Mouse (Mus musculus): Measurements from ENCODE around the gene Smim1.

The Smim1 gene

DNA sequence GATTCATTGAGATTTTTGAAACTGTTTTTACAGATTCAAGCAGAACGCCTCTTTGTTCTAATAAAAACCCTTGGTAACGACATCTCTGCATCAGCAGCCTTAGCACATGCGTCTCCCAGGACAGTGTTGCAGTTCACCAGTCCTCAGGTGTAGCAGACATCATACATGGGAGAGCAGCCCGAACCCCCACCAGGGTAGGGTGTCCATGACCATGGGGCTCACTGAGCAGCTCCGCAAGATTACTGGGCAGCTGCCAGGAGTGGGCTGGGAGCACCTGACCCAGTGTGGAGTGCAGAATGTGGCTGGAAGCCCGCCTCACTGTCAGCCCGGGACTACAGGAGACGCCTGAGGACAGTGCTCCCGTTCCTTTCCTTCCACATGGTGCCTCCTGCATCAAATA, 4.6 kb downstream of the Smim1 start:
- no peak for DNase-seq (ENCODE audit: low spot score in 2 of 2)

DNA sequence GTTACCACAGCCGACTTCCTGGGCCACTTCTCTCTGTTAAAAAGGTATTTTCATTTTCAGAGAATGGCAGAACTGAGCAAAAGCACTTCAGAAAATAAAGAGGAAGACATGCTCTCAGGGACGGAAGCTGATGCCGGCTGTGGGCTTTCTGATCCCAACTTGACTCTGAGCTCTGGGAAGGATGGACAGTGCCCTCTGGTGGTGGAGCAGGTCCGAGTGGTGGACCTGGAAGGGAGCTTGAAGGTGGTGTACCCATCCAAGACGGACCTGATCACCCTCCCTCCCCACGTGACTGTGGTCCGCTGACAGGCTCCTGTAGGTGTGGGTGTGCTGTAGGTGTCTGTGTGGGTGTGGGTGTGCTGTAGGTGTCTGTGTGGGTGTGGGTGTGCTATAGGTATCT, 6.5 kb downstream of the Smim1 start:
- peak in 1 of 2 experiments; percentile 38 for DNase-seq (ENCODE audit: low spot score in 2 of 2)

DNA sequence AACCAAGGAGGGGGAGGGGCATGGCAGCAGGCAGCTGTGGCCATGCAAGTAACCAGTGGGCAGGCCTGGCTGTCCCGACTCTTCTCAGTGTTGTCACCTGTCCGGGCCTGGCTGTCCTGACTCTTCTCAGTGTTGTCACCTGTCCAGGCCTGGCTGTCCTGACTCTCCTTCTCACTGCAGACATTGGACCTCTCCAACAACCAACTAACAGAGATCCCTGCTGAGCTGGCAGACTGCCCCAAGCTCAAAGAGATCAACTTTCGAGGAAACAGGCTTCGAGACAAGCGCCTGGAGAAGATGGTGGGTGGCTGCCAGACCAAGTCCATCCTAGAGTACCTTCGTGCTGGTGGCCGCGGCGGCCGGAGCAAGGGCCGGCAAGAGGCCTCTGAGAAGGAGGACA, 10.6 kb downstream of the Smim1 start:
- no peak for DNase-seq (ENCODE audit: low spot score in 2 of 2)

DNA sequence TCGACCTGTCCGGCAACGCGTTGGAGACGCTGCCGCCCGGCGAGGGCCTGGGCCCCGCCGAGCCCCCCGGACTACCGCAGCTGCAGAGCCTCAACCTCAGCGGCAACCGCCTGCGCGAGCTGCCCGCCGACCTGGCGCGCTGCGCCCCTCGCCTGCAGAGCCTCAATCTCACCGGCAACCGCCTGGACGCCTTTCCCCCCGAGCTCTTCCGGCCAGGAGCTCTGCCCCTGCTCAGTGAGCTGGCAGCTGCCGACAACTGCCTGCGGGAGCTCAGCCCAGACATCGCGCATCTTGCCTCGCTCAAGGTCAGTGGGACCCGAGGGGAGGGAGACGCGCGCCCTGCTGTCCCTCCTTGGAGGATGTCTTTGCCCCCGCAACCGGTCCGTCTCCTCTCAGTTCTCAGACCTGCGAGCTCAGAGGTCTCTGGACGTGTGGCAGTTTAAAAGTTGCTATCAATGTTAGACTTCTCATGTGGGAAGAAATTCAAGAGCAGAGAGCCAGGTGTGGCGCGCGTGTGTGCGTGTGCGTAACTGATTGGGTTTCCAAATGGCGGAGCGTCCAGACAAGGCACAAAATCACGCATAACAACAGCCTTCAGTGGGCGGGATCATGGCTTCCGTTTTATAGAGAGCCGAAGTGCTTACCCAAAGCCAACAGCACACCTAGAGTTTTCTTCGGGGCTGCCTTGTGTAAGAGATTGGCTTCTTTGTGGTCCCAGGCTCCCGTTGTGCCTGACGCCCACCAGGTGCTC, 13.7 kb downstream of the Smim1 start:
- DNase-seq (ENCODE audit: low spot score in 2 of 2): no peak

DNA sequence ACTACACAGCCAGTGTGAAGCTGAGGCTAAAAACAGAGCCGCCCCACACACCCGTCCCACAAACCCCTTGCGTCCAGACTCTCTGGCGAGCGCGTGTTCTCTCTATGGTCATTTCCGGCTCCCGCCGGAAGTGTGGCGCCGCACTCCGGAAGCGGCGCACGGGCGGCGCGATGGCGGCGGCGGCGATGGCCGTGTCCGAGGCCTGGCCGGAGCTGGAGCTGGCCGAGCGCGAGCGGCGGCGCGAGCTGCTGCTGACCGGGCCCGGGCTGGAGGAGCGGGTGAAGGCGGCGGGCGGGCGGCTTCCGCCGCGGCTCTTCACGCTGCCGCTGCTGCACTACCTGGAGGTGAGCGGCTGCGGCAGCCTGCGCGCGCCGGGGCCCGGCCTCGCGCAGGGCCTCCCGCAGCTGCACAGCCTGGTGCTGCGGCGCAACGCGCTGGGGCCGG, 14.4 kb downstream of the Smim1 start, which contains the start of gene Lrrc47:
Gene Lrrc47, plus strand, starts transcription at position 86 of the 444 bp plus-strand sequence.
- peak; percentile 62 to 71 for DNase-seq (ENCODE audit: low spot score in 2 of 2)

DNA sequence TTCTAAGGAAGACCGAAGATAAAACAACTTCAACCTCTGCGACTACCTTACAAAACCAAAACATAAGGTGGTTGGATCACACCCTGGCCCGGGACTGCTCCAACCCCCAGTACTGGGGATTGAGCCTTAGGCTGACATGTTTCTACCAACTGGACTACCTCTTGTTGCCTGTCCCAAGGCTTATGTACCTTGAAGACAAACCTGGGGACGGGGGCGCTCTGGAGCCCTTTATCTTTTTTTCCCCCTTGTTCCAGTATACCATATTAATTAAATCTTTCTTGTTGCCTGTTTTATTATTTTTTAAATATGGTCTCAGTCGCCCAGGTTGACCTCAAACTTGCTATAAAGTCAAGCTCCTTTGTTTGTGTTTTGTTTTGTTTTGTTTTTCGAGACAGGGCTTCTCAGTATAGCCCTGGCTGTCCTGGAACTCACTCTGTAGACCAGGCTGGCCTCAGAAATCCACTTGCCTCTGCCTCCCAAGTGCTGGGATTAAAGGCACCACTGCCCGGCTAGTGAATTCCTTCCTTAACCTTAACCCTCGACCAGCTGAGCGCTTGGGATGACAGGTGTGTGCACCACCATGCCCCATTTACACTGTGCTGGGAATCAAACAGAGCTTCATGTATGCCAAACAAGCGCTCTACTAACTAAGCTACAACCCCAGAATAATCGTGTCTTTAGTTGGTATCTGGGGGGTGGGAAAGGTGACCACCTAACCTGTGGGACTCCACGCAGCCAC, 15.0 kb downstream of the Smim1 start:
- DNase-seq (ENCODE audit: low spot score in 2 of 2): no peak

DNA sequence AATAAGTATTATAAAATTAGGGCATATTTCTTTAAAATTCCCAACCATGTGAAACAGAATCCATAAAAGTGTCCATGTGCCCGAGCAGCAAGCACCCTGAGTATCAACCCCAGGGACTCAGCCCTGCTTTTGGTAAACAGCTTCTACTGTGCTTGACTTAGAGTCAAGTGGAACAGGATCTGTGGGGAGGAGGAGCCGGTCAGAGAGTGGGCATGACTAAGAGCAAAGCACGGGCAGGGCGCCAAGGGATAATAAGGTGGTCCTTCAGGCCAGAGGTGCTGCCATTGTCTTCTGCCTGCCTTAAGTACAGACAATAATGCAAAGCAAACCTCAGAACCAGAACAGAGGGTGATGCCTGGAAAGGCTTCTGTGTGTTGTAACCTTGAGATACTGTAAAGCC, 18.3 kb downstream of the Smim1 start:
- no peak for DNase-seq (ENCODE audit: low spot score in 2 of 2)

DNA sequence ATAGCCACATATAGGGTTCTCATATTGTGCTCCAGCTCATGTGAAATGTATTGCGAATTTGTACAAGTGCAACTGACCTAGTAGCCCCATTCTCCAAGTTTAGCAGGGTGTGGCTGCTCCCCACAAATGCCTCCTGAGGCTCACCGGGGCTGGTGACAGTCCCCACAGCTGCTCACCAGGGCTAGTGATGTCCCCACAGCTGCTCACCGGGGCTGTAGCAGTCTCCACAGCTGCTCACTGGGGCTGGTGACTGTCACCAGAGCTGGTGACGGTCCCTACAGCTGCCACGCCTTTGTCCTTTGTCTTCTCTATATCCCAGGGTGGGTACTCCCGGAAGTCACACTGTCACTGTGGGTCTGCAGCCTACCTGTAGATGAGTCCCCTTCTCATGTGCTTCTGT, 19.8 kb downstream of the Smim1 start:
- DNase-seq (ENCODE audit: low spot score in 2 of 2): no peak

DNA sequence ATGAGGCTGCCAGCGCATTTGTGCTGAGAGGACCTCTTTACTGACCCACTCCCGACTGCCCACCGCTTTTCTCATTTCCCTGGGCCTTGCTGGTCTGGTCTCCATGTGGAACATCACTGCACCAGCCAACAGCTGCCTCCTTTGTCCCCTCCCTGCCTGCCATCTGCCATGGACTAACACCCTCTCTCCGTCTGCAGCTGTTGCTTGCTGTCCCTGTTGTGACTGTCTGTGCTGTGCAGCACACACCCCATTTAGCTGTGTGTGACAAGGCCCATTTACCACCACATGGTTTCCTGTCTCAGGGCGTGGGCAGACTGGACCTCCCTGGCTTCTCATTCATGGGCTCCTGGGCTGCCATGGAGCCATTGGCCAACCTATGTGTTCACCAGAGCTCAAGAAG, 20.5 kb downstream of the Smim1 start:
- DNase-seq (ENCODE audit: low spot score in 2 of 2): no peak

DNA sequence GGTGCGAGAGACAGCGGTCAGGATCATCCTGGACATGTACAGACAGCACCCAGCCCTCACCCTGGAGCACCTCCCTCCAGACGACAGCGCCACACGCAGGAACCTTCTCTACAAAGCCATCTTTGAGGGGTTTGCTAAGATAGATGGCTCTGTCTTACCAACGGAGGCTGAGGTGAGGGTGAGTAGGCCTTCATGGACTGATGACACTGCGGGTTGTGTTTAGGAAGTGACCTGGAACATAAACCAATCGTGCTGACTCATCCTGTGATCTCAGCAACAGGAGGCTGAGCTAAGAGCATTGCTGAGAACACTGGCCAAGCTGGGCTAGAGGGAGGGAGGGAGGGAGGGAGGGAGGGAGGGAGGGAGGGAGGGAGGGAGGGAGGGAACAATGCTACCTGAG, 32.5 kb downstream of the Smim1 start:
- DNase-seq (ENCODE audit: low spot score in 2 of 2): no peak

DNA sequence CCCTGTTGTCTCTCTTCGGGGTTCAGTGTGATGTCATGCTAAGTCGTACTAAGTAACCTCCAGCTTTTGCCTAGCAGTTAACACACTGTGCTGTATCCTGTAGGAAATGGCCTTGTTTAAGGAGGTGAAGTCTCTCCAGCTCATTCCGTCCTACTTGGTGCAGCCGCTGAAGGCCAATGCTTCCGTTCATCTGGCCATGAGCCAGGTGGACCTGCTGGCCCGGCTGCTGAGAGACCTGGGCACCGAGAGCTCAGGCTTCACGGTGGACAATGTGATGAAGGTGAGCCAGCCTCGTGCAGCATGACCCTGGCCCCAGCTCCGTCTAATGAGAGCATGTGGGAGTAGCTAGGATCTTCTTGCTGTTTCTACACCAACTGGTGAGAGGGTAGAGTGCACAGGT, 33.3 kb downstream of the Smim1 start:
- no peak for DNase-seq (ENCODE audit: low spot score in 2 of 2)

DNA sequence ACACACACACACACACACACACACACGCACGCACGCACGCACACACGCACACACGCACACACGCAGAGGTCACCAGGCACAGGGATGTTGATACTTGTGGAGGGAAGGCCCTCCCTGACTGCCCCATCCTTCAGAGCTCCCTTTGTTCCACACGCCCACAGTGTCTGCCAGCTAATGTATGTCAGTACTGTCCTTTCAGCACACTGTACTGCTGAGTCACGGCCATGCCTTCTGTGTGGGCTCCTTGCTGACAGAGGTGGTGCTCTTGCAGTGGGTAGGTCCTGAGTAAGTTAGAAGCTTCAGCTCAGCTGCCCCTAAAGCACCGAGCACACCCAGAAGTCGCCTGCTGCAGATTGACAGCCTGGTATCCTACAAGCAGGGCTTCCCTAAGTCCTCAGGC, 45.6 kb downstream of the Smim1 start:
- no peak for DNase-seq (ENCODE audit: low spot score in 2 of 2)

DNA sequence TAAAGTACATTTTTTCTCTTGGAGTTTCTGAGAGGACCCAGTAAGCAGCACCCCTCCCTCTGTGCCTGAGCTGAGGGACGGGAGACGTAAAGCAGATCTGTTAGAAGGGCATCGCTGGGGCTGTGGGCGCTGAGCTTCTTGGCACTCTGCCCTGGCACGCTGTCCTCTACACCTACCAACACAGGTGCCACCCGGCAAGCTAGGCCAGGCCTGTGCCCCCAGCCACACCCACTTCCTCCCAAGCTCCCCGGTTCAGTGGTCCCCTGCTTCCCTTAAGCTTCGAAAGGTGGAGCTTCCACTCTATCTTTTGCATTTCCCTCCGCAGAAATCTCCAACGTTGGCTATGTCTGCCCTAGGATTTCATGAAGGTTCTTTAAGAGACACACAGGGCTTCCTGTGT, 46.8 kb downstream of the Smim1 start:
- peak in 1 of 2 experiments; percentile 11 for DNase-seq (ENCODE audit: low spot score in 2 of 2)

DNA sequence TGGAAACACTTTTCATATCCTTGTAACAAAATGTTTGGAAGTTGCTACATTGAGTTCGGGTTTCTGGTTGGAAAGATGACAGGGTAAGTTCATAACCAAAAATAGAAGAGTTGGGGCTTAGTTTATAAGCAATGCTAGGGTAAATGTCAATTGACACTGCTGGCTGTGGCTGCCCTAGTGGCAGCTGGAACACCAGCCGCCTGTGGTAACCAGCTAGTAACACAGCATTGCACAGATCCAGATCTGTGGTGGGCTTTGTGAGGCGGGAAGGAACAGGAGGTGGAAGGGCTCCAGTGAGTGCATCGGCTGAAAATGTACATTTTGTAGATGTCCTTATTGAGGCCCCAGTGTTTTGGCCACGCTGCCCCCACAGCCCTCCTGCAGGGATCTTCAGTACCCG, 50.3 kb downstream of the Smim1 start:
- no peak for DNase-seq (ENCODE audit: low spot score in 2 of 2)

DNA sequence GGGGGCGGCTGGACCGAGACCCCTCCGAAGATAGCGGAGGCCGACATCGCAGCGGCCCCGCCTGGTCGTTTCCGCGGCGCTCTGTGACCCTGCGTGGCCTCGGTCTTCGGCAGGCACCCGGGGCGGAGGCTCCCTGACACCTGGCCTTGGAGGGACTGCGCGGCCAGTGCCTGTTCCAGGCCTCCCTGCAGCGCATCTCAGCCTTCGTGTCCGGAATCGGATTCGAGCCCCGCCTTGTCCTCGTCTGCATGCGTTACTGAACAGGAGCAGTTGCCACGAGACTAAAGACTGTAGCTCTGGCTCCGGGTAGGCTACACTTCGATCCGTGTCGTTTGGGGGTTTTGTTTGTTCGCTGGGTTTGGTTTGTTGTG, 50.8 kb downstream of the Smim1 start:
- DNase-seq (ENCODE audit: low spot score in 2 of 2): no peak

DNA sequence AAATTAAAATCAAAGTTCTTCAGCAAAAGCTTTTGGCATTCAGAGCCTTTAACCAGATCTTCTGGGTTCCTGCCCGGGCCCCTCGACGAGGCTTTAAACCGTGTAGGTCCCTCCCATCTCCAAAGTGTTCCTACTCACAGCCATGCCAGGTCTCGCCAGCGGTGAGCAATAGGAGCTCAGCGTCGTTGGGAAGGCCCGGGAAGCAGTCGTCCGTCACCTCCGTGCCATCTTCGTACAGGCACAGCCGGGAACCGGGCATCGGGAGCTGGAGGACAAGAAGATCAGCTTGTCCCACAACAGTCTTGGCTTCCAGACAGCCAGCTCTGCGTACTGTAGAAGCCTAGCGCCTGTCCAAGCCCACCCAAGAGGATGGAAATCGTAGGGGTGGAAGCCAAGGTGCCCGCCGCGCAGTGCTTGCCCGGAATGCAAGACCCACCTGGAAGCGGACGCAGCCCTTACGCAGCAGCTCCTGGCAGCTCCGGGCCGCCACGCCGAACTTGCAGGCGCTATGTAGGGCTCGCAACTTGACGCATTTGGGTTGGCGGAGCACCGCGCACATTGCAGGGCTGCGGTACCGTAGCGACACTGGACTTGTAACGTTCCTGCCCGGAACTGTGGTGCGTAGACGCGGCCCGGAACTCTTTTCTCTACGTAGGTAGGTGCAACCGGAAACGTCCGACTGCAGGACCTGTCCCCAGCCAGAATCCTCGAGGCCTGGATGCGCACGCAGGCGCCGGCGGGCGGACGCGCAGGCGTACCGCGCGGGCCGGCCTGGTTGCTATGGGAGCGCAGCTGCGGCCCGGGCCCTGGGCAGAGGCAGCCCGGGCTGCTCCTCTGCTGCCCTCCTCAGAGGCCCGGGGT, 51.4 kb downstream of the Smim1 start, which contains the start of the genes Dffb and Cep104:
Gene Dffb, minus strand, starts transcription at position 696 of the 861 bp plus-strand sequence.
Gene Cep104, plus strand, starts transcription at position 764 of the 861 bp plus-strand sequence.
- peak; percentile 86 to 92 for DNase-seq (ENCODE audit: low spot score in 2 of 2)
